ENCODE assay signal across 19 mouse cellular contexts in the genomic region with DNA sequence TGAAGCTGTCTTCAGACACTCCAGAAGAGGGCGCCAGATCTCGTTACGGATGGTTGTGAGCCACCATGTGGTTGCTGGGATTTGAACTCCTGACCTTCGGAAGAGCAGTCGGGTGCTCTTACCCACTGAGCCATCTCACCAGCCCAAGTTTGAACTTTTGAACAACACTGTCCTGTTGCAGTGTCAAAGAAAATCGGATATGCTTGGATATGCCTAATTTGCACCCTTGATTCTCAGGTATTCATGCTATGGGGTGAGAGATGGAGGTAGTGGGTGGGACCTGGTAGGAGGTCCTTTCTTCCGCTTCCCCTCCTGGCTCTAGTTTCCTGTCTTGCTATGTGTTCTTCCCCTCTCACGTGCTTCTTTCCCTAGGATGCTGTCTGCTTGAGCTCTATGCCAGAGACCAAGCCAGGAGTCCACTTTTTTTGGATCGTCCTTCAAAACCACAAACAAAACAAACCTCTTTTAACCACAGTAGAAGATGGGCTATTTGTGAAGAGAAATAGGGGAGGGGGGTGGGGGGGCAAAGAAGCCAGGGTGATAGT. TPM values are rescaled to one million over a fixed set of nuclear protein-coding genes. Genes with fewer than 3 reads are reported as not detected.
DNase-seq lines count a peak whose midpoint lies in the region; ATAC-seq and TF ChIP-seq lines count a peak whose summit lies in the region.
"Had no signal": no experiment of that assay in that cellular context is flagged by ENCODE, and none has a peak within 500 bp of the region (broad histone marks: within the 10 kb centered on the region; RNA-seq: fewer than 3 reads in every experiment).

No protein-coding gene starts in this region.

- H3K27me3 ChIP-seq in forebrain, embryonic 11.5 days (ENCODE audit: control insufficient read depth, insufficient read depth, low read length): no peaks in the 10 kb centered on the region
- H3K27me3 ChIP-seq in forebrain, embryonic 13.5 days: no peaks in the 10 kb centered on the region
- no peaks in the 10 kb centered on the region for H3K27me3 ChIP-seq in midbrain, embryonic 11.5 days (ENCODE audit: control insufficient read depth, insufficient read depth, low read length)
- H3K27me3 ChIP-seq in midbrain, embryonic 14.5 days (ENCODE audit: control insufficient read depth, insufficient read depth, low read length): no peaks in the 10 kb centered on the region
- H3K27me3 ChIP-seq in stomach, postnatal 0 days (ENCODE audit: control insufficient read depth, insufficient read depth, low read length): no peaks in the 10 kb centered on the region

- TF ChIP-seq EP300 in stomach, postnatal 0 days (optimal IDR thresholded peaks at IDR 0.05): no peak

- WGBS in forebrain, embryonic 11.5 days: 75% methylated on average over 6 of the region's 9 CpGs
- WGBS in forebrain, embryonic 13.5 days: 60% methylated on average over 8 of the region's 9 CpGs
- 65% methylated on average over 6 of the region's 9 CpGs for WGBS in midbrain, embryonic 11.5 days
- WGBS in midbrain, embryonic 14.5 days: 71% methylated on average over 6 of the region's 9 CpGs
- WGBS in stomach, postnatal 0 days: 72% methylated on average over 6 of the region's 9 CpGs

- intact Hi-C loops in gastrocnemius, adult 2 months (cut with DNase I): loop anchor here (10.0 kb wide), 1 partner anchor 689 kb away; a partner anchor contains a TSS

- H3K9ac ChIP-seq in forebrain, embryonic 11.5 days (ENCODE audit: low read length): no peak overlapping the region
- no peak overlapping the region for H3K9ac ChIP-seq in forebrain, embryonic 13.5 days
- H3K9ac ChIP-seq in midbrain, embryonic 11.5 days (ENCODE audit: low read length): no peak overlapping the region
- no peak overlapping the region for H3K9ac ChIP-seq in midbrain, embryonic 14.5 days (replicated peaks; ENCODE audit: low read length)
- no peak overlapping the region for H3K9ac ChIP-seq in stomach, postnatal 0 days (ENCODE audit: low read length)

- H3K36me3 ChIP-seq in forebrain, embryonic 11.5 days (ENCODE audit: control insufficient read depth, insufficient read depth, low read length): no peaks in the 10 kb centered on the region
- no peaks in the 10 kb centered on the region for H3K36me3 ChIP-seq in forebrain, embryonic 13.5 days (ENCODE audit: poor library complexity, severe bottlenecking)
- H3K36me3 ChIP-seq in midbrain, embryonic 11.5 days (ENCODE audit: control insufficient read depth, insufficient read depth, low read length): no peaks in the 10 kb centered on the region
- no peaks in the 10 kb centered on the region for H3K36me3 ChIP-seq in midbrain, embryonic 14.5 days (ENCODE audit: control insufficient read depth, insufficient read depth, low read length)
- no peaks in the 10 kb centered on the region for H3K36me3 ChIP-seq in stomach, postnatal 0 days (ENCODE audit: control insufficient read depth, insufficient read depth, low read length)
- H3K36me3 ChIP-seq: forebrain, embryonic 10.5 days; limb, embryonic 10.5 days had no signal

- peak; percentile 53 for DNase-seq in forebrain, embryonic 11.5 days (ENCODE audit: low spot score)
- DNase-seq in midbrain, embryonic 11.5 days (ENCODE audit: low spot score, missing footprints): peak; percentile 53
- no peak for DNase-seq in midbrain, embryonic 14.5 days
- DNase-seq in c-Kit-positive CD71-positive TER-119-negative erythroid progenitor cells, embryonic 14.5 days (ENCODE audit: low read depth): peak; percentile 44
- DNase-seq in naive thymus-derived CD4-positive, alpha-beta T cell, adult 2 months (ENCODE audit: low read depth): peak; percentile 48
- DNase-seq in stomach, postnatal 0 days (ENCODE audit: low spot score): no peak
- DNase-seq in gastrocnemius, adult 2 months: no peak

- H3K4me1 ChIP-seq in forebrain, embryonic 11.5 days (replicated peaks; ENCODE audit: control insufficient read depth, insufficient read depth, low read length): peaks cover 9% of the 10 kb centered on the region; the same call in 1 of the 2 replicates
- H3K4me1 ChIP-seq in forebrain, embryonic 13.5 days: peaks cover 17% of the 10 kb centered on the region
- peaks cover 3% of the 10 kb centered on the region for H3K4me1 ChIP-seq in midbrain, embryonic 11.5 days (ENCODE audit: control insufficient read depth, insufficient read depth, low read length)
- peaks cover 13% of the 10 kb centered on the region; the same call in 1 of the 2 replicates for H3K4me1 ChIP-seq in midbrain, embryonic 14.5 days (ENCODE audit: control insufficient read depth, insufficient read depth, low read length)
- H3K4me1 ChIP-seq in stomach, postnatal 0 days (replicated peaks; ENCODE audit: control insufficient read depth, insufficient read depth): no peaks in the 10 kb centered on the region; the same call in 1 of the 2 replicates

- H3K9me3 ChIP-seq in forebrain, embryonic 11.5 days (ENCODE audit: control insufficient read depth, low read length): no peaks in the 10 kb centered on the region
- no peaks in the 10 kb centered on the region for H3K9me3 ChIP-seq in forebrain, embryonic 13.5 days (replicated peaks)
- H3K9me3 ChIP-seq in midbrain, embryonic 11.5 days (ENCODE audit: control insufficient read depth, low read length): no peaks in the 10 kb centered on the region
- H3K9me3 ChIP-seq in midbrain, embryonic 14.5 days (ENCODE audit: control insufficient read depth, low read length): no peaks in the 10 kb centered on the region
- H3K9me3 ChIP-seq in stomach, postnatal 0 days (ENCODE audit: control insufficient read depth, low read length): no peaks in the 10 kb centered on the region
- H3K9me3 ChIP-seq: forebrain, embryonic 10.5 days; limb, embryonic 10.5 days had no signal

- no peak overlapping the region for H3K27ac ChIP-seq in forebrain, embryonic 11.5 days (ENCODE audit: low read depth, low read length)
- no peak overlapping the region for H3K27ac ChIP-seq in forebrain, embryonic 13.5 days
- H3K27ac ChIP-seq in midbrain, embryonic 11.5 days (ENCODE audit: low read depth, low read length): no peak overlapping the region
- no peak overlapping the region for H3K27ac ChIP-seq in midbrain, embryonic 14.5 days (replicated peaks; ENCODE audit: low read depth, low read length)
- no peak overlapping the region for H3K27ac ChIP-seq in stomach, postnatal 0 days (replicated peaks)
- no peak overlapping the region for H3K27ac ChIP-seq in gastrocnemius, adult 2 months
- H3K27ac ChIP-seq: limb, embryonic 10.5 days had no signal

- H3K4me3 ChIP-seq in forebrain, embryonic 11.5 days (ENCODE audit: low read depth, low read length): no peak overlapping the region
- H3K4me3 ChIP-seq in forebrain, embryonic 13.5 days: no peak overlapping the region
- H3K4me3 ChIP-seq in midbrain, embryonic 11.5 days (ENCODE audit: low read depth, low read length): no peak overlapping the region
- H3K4me3 ChIP-seq in midbrain, embryonic 14.5 days (replicated peaks; ENCODE audit: low read depth, low read length): no peak overlapping the region
- no peak overlapping the region for H3K4me3 ChIP-seq in stomach, postnatal 0 days (ENCODE audit: low read depth, low read length)
- H3K4me3 ChIP-seq in gastrocnemius, adult 2 months: no peak overlapping the region
- H3K4me3 ChIP-seq: heart, adult 2 months had no signal

- no peak for ATAC-seq in forebrain, embryonic 11.5 days (replicated peaks; ENCODE audit: low FRiP score)
- no peak for ATAC-seq in forebrain, embryonic 13.5 days
- ATAC-seq in midbrain, embryonic 11.5 days (ENCODE audit: low FRiP score): no peak
- ATAC-seq in midbrain, embryonic 14.5 days (ENCODE audit: low FRiP score, low TSS enrichment): no peak
- no peak for ATAC-seq in stomach, postnatal 0 days (ENCODE audit: low FRiP score, low TSS enrichment)
- ATAC-seq: inflammation-experienced regulatory T-cells, adult 6 months had no signal

- TF ChIP-seq CTCF in stomach, postnatal 0 days (IDR thresholded peaks at IDR 0.05; ENCODE audit: low read depth): no peak
- TF ChIP-seq CTCF in gastrocnemius, adult 2 months (IDR thresholded peaks at IDR 0.05): no peak

- no peak overlapping the region for H3K4me2 ChIP-seq in forebrain, embryonic 11.5 days (ENCODE audit: low read depth, low read length, severe bottlenecking)
- H3K4me2 ChIP-seq in forebrain, embryonic 13.5 days: no peak overlapping the region
- H3K4me2 ChIP-seq in midbrain, embryonic 11.5 days: no peak overlapping the region
- no peak overlapping the region for H3K4me2 ChIP-seq in midbrain, embryonic 14.5 days (ENCODE audit: low read length)
- H3K4me2 ChIP-seq in stomach, postnatal 0 days (replicated peaks; ENCODE audit: low read depth): no peak overlapping the region

RNA-seq across cellular contexts. Expression of a gene that starts 19.9 kb away (rescaled TPM):
- not detected in 2 replicates for polyA plus RNA-seq in forebrain, embryonic 11.5 days (2014; fragmentation: Nextera tagmentation; extraction: Ambion mirVana)
- polyA plus RNA-seq in forebrain, embryonic 13.5 days (2015; fragmentation: Nextera tagmentation; extraction: Ambion mirVana): not detected in 2 replicates
- polyA plus RNA-seq in midbrain, embryonic 11.5 days (2014; fragmentation: Nextera tagmentation; extraction: Ambion mirVana): not detected in 2 replicates
- 0.09 and 0.14 TPM in 2 replicates for polyA plus RNA-seq in midbrain, embryonic 14.5 days (2014; fragmentation: Nextera tagmentation; extraction: Ambion mirVana)
- polyA plus RNA-seq in stomach, postnatal 0 days (2015; fragmentation: Nextera tagmentation; extraction: Ambion mirVana): 0.16 and 0.19 TPM in 2 replicates
- not detected for total RNA-seq in gastrocnemius, adult 2 months (2021)
- total RNA-seq: gastrocnemius, postnatal 14 days; heart, adult 2 months; layer of hippocampus, postnatal 10 days; midbrain, postnatal 0 days had no signal
- polyA plus RNA-seq: forebrain, embryonic 10.5 days; heart, embryonic 14.5 days; limb, embryonic 10.5 days; midbrain, postnatal 0 days; testis, adult 2 months had no signal

RNA-seq across cellular contexts. Expression of a gene that starts 20.0 kb away (rescaled TPM):
- not detected in 2 replicates for polyA plus RNA-seq in forebrain, embryonic 11.5 days (2014; fragmentation: Nextera tagmentation; extraction: Ambion mirVana)
- not detected in 2 replicates for polyA plus RNA-seq in forebrain, embryonic 13.5 days (2015; fragmentation: Nextera tagmentation; extraction: Ambion mirVana)
- polyA plus RNA-seq in midbrain, embryonic 11.5 days (2014; fragmentation: Nextera tagmentation; extraction: Ambion mirVana): not detected in 2 replicates
- polyA plus RNA-seq in midbrain, embryonic 14.5 days (2014; fragmentation: Nextera tagmentation; extraction: Ambion mirVana): not detected in 2 replicates
- polyA plus RNA-seq in stomach, postnatal 0 days (2015; fragmentation: Nextera tagmentation; extraction: Ambion mirVana): not detected in 2 replicates
- total RNA-seq in gastrocnemius, adult 2 months (2021): not detected
- total RNA-seq: gastrocnemius, postnatal 14 days; heart, adult 2 months; layer of hippocampus, postnatal 10 days; megakaryocyte-erythroid progenitor cell, adult 5-6 weeks; midbrain, postnatal 0 days had no signal
- polyA plus RNA-seq: forebrain, embryonic 10.5 days; heart, embryonic 14.5 days; inflammation-experienced regulatory T-cells, adult 6 months; limb, embryonic 10.5 days; liver, embryonic 16.5 days; midbrain, postnatal 0 days; testis, adult 2 months had no signal

RNA-seq across cellular contexts. Expression of a gene that starts 41.3 kb away (rescaled TPM):
- polyA plus RNA-seq in forebrain, embryonic 11.5 days (2014; fragmentation: Nextera tagmentation; extraction: Ambion mirVana): not detected in 2 replicates
- polyA plus RNA-seq in forebrain, embryonic 13.5 days (2015; fragmentation: Nextera tagmentation; extraction: Ambion mirVana): not detected in 2 replicates
- not detected in 2 replicates for polyA plus RNA-seq in midbrain, embryonic 11.5 days (2014; fragmentation: Nextera tagmentation; extraction: Ambion mirVana)
- not detected in 2 replicates for polyA plus RNA-seq in midbrain, embryonic 14.5 days (2014; fragmentation: Nextera tagmentation; extraction: Ambion mirVana)
- 0.06 and 0.17 TPM in 2 replicates for polyA plus RNA-seq in stomach, postnatal 0 days (2015; fragmentation: Nextera tagmentation; extraction: Ambion mirVana)
- total RNA-seq in gastrocnemius, adult 2 months (2021): not detected
- total RNA-seq: gastrocnemius, postnatal 14 days; layer of hippocampus, postnatal 10 days; midbrain, postnatal 0 days had no signal
- polyA plus RNA-seq: forebrain, embryonic 10.5 days; limb, embryonic 10.5 days; midbrain, postnatal 0 days; testis, adult 2 months had no signal

RNA-seq across cellular contexts. Expression of a gene that starts 44.9 kb away (rescaled TPM):
- 0.28 and 0.88 TPM in 2 replicates for polyA plus RNA-seq in forebrain, embryonic 11.5 days (2014; fragmentation: Nextera tagmentation; extraction: Ambion mirVana)
- 0.17 and 0.29 TPM in 2 replicates for polyA plus RNA-seq in forebrain, embryonic 13.5 days (2015; fragmentation: Nextera tagmentation; extraction: Ambion mirVana)
- 0.67 and 0.90 TPM in 2 replicates for polyA plus RNA-seq in midbrain, embryonic 11.5 days (2014; fragmentation: Nextera tagmentation; extraction: Ambion mirVana)
- polyA plus RNA-seq in midbrain, embryonic 14.5 days (2014; fragmentation: Nextera tagmentation; extraction: Ambion mirVana): 0.19 and 0.36 TPM in 2 replicates
- 0.59 and 0.68 TPM in 2 replicates for polyA plus RNA-seq in stomach, postnatal 0 days (2015; fragmentation: Nextera tagmentation; extraction: Ambion mirVana)
- total RNA-seq in gastrocnemius, adult 2 months (2021): not detected

RNA-seq across cellular contexts. Expression of a gene that starts 57.1 kb away (rescaled TPM):
- not detected in 2 replicates for polyA plus RNA-seq in forebrain, embryonic 11.5 days (2014; fragmentation: Nextera tagmentation; extraction: Ambion mirVana)
- polyA plus RNA-seq in forebrain, embryonic 13.5 days (2015; fragmentation: Nextera tagmentation; extraction: Ambion mirVana): not detected in 2 replicates
- 0.08 TPM in 1 of 2 replicates, not detected in the other for polyA plus RNA-seq in midbrain, embryonic 11.5 days (2014; fragmentation: Nextera tagmentation; extraction: Ambion mirVana)
- not detected in 2 replicates for polyA plus RNA-seq in midbrain, embryonic 14.5 days (2014; fragmentation: Nextera tagmentation; extraction: Ambion mirVana)
- polyA plus RNA-seq in stomach, postnatal 0 days (2015; fragmentation: Nextera tagmentation; extraction: Ambion mirVana): 0.07 and 0.18 TPM in 2 replicates
- total RNA-seq in gastrocnemius, adult 2 months (2021): not detected
- polyA plus RNA-seq: forebrain, embryonic 10.5 days; heart, embryonic 14.5 days; limb, embryonic 10.5 days had no signal

Comparison
In these comparisons a context has a peak if more than half of its experiments do, and no peak if none do; other contexts are left out.
1. DNase-seq: peak in forebrain, embryonic 11.5 days (single experiment), midbrain, embryonic 11.5 days (single experiment), c-Kit-positive CD71-positive TER-119-negative erythroid progenitor cells, embryonic 14.5 days (single experiment) and naive thymus-derived CD4-positive, alpha-beta T cell, adult 2 months (single experiment); none in midbrain, embryonic 14.5 days (single experiment), stomach, postnatal 0 days (single experiment) and gastrocnemius, adult 2 months (single experiment).